Mouse (Mus musculus) kidney, adult 9 months (tissue): Measurements from ENCODE around the gene Pole2.

Experiments
- DNase-seq: peaks from one replicate; pipeline ENCODE4 v3.0.0; 2022

Gene Pole2

DNA sequence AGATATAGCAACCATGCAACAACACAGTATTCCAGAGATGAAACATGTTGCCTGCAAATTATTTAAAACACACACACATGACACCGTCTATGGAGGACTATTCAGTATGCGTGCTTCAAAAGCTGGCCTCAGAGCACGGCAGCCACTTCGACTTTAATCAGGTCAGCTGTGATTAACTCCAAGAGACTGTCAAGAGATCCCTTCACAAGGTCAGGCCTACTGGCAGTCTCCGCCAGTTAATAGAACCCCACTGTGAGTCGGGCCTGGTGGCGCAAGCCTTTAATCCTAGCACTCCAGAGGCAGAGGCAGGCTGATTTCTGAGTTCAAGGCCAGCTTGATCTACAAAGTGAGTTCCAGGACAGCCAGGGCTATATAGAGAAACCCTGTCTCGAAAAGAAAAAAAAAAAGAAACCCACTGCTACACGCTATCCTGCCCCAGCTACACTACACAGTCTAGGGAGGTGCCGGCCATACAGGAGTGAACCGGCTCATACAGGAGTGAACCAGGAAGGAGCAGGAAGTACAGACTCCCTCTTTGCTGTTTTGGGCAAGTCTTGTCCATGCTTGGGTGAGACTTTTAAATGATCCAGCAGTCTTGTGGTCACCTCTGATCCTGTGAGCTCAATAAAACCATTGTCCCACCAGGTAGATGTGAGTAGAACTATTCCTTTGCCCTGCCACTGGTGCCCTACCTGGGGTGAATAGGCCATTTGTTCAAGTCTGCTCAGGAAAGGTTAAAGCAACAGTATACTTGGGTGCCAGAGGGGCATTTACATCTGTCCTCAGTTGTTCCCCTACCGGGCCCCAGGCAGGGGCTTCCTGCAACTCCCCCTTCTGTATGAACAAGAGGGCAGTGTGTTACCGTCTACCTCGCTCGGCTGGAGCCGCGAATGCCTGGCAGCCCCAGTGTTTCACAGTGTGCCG is 17.7 kb downstream of the Pole2 start:
- no peak for DNase-seq

DNA sequence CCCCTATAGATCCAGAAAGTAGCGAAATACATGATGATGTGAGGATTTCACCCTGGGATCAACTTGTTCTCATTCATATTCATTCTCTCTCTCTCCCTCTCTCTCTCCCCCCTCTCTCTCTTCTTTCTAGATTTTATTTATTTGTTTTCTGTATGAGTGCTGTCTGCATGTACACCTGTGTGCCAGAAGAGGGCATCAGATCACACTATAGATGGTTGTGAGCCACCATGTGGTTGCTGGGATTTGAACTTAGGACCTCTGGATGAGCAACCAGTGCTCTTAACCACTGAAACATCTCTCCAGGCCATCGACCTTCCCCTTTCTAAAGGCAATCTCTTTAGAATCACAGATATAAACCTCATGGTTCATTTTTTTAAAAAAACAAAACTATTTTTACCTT is 19.5 kb downstream of the Pole2 start:
- no peak for DNase-seq

DNA sequence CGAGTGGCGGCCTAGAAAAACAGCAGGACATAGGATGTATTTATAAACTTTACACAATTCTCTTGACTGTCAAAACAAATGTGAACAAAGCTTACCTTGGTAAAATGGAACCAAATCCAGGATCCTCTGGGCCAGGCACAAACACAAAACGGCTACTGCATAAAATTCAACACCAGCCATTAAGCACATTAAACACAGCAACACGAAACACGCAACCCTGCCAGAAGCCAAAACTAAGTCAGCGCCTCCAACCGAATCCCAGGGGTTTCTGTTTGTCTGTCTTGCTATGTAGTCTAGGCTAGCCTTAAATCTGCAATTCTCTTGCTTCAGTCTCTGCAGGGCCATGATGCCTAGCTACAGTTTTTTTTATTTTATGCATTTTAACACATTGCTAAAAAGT is 20.1 kb downstream of the Pole2 start:
- DNase-seq, result no peak

DNA sequence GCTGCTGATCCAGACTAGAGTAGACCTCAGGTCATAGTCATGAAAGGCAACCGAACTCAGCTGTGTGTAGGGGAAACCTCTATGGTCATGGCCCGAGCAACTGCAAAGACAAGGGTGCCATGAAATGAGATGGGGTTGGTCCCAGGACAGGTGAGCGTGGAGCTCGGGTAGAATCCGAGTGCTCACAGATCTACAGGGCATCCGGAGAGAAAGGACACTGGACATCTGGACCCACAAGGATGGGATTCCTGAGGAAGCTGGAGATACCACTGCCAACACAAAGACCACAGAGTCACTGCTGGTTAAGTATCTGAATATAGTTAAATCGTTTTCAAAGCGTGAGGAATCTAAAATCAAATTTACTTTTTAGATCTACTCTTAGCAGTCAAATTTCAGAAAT is 20.6 kb downstream of the Pole2 start:
- DNase-seq, result no peak

DNA sequence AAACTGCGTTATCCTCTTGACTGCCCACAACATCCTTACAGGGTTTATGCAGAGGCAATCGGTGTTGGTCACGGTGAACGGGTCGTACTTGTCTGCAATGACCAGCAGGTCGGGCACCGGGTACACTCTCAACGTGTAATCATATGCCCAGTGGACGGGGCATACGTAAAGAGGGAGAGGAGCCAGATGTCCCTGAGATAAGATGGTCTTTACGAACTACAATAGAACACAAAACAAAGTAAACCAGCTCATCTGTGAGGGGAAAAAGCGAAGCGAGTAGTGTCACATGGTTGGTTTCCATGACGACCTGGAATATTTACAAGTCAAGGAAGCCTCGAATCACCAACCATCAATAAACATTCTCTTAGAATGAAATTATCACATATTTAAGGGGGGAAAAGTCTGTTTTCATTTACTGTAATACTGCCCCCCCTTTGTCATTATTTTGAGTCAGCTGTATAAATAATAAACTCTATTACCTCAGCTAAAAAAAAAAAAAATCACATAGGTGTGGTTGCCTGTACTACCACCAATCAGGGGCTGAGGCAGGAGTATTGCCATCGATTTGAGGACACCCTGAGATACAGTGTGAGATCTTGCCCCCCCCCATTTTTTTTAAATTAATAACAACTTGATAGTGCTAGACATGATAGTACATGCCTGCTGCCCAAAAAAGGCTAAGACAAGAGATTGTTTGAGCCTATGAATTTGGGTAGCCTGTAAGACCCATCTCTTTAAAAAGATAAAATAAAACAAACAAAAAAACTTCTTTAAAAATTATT is 23.8 kb downstream of the Pole2 start, which contains the start of gene Gm49384:
Gm49384 (minus strand) TSS at position 216 of the 782 bp plus-strand sequence.
- no peak for DNase-seq

DNA sequence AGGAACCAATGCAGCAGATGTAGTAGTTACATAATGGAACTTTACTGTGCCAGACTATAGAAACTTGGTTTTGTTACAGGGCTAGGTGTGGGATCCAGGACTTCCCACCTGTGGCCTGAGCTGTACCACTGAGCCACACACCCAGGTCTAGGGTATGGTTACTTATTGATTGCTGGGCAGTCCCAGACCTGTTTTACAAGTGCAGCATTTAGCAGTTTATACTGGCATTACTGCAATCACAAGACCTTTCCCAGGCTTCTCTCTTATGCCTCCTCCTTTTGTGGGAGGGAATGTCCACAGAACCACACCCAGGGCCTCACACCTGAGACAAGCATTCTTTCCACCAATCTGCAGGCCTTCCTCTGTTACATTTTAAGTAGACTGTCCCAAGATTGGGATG is 29.0 kb downstream of the Pole2 start:
- DNase-seq, result no peak

DNA sequence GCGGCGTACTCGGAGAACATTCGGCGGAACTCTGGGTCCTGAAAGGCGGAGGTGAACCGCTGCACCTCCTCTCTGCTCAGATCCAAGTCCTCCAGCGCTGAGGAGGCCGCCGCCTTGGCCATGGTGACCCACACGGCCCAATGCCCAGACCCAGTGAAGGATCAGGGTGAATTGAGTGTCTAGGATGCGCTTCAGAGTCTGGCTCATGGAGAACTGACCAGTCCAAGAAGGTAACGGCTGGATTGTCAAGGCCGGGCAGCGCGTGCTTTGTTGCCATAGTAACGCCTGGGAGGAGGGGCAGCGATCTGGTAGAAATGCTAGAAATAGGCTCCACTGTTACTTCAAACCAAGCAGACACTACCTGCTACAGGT is 29.8 kb downstream of the Pole2 start, which contains the start of gene Dnaaf2:
Dnaaf2 (minus strand) TSS at position 266 of the 372 bp plus-strand sequence.
- peak; percentile 88 for DNase-seq

GRCm38 (mm10) chr12:69197378-69198163 is 30.4 kb downstream of the Pole2 start:
- DNase-seq, result peak; percentile 33

- DNase-seq, result peak; percentile 60
Observed at GRCm38 (mm10) chr12:69196444-69197377, 31.3 kb downstream of the Pole2 start, which contains the start of gene Gm49383. Gene Gm49383, minus strand, starts transcription at chr12:69197104.

- DNase-seq, result no peak
Observed at GRCm38 (mm10) chr12:69192637-69193036, 35.4 kb downstream of the Pole2 start.

- DNase-seq, result no peak
Observed at GRCm38 (mm10) chr12:69191396-69191795, 36.6 kb downstream of the Pole2 start.

DNA sequence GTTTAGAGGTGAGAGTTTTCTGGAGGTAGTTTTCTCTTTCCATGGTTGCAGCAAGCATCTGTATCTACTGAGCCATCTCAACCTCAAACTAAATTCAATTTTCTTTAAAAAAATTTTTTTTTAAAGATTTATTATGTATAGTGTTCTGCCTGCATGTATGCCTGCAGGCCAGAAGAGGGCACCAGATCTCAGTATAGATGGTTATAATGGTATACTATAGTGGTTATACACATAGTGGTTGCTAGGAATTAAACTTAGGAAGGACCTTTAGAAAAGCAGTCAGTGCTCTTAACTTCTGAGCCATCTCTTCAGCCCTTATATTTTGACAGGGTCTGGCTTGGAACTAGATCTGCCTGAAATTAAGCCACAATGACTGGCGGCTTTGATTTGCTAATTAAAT is 37.5 kb downstream of the Pole2 start:
- DNase-seq, result no peak

DNA sequence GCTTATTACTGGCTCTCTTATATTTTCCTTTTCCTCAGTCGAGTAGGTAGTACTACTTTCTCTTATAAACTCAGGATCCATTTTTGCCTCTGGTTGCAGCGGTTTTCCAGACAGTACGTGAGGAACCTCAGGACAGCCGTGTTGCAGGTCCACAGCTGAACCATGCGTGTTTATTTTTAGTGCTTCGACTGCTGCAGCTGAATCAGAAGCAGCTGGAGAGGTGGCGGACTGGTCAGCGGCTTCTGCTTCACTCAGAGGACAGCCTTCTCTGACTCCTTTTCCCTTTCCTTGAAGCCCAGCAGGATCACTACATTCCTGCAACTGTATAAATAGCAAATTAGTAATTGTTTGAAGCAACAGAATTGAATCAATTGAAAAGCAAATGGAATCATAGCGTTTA is 37.9 kb downstream of the Pole2 start:
- DNase-seq, result no peak

GRCm38 (mm10) chr12:69186811-69187471 is 41.1 kb downstream of the Pole2 start:
- peak; percentile 84 for DNase-seq

DNA sequence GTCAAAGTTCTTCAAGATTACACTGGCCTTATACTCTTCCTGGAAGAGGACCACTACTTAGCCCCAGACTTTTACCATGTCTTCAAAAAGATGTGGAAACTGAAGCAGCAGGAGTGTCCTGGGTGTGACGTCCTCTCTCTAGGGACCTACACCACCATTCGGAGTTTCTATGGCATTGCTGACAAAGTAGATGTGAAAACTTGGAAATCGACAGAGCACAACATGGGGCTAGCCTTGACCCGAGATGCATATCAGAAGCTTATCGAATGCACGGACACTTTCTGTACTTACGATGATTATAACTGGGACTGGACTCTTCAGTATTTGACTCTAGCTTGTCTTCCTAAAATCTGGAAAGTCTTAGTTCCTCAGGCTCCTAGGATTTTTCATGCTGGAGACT is 42.6 kb downstream of the Pole2 start:
- DNase-seq, result peak; percentile 21

GRCm38 (mm10) chr12:69184342-69185295 is 43.4 kb downstream of the Pole2 start:
- peak; percentile 57 for DNase-seq

GRCm38 (mm10) chr12:69183583-69184308 is 44.2 kb downstream of the Pole2 start, which contains the start of the genes Rpl36al and Mgat2:
Gene Rpl36al, minus strand, starts transcription at chr12:69184083.
Gene Mgat2, plus strand, starts transcription at chr12:69184157.
- peak; percentile 98 for DNase-seq

- no peak for DNase-seq
Observed at GRCm38 (mm10) chr12:69181800-69182199, 46.2 kb downstream of the Pole2 start.

DNA sequence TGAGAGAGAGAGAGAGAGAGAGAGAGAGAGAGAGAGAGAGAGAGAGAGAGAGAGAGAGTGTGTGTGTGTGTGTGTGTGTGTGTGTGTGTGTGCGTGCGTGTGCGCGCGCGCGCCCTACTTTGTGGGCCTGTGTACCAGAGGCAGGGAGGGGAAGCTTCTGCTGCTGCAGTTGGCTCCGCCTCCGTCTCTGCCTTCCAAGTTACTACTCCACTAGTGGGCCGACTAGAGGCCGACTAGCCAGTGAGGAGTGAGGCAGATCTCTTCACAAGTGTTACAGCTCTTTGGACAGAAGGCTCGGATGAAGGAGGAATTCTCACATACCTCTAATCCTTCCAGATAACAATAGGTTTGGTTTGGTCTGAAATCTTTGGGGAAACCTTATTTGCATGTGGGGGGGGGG is 48.6 kb downstream of the Pole2 start:
- DNase-seq, result no peak
